Mouse (Mus musculus) liver, postnatal 0 days (tissue): Measurements from ENCODE around the gene Rimkla.

Experiments used
- CTCF ChIP-seq: sonication (generic); IDR thresholded peaks from 2 replicates; pipeline ENCODE4 v1.5.1; 2016; ENCODE audit warnings: antibody characterized with exemption, low read depth
- EP300 ChIP-seq: IDR thresholded peaks from 2 replicates; pipeline ENCODE4 v1.6.1; 2016; ENCODE audit warnings: antibody characterized with exemption, low read depth, mild to moderate bottlenecking

DNA sequence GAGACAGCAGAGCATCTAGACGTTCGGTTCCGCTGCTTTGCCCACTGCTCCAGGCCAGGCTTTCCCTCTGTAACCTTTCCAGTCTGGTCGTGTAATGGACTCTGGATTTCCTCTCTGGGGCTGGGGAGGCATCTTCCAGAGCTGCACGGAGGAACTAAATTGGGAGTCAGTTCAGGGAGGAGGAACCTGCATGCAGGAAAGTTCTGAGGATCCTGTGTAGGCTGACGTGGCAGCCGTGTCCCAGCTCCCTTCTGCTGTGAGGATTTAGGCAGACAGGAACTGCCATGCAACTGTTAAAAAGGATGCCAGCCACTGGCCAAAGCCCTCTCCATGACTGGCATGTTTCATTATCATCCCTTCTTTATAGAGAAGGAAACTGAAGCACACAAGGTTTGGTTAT lies 42.0 kb downstream of the Rimkla start:
- no peak for TF ChIP-seq CTCF
- TF ChIP-seq EP300: no peak
